Mouse (Mus musculus): ENCODE results near the gene Rnf212.
"Not testable (repeated sequence)": the region's sequence is repeated elsewhere in the genome, so short reads cannot be mapped to it uniquely, and the experiment has no call there.

The Rnf212 gene

DNA sequence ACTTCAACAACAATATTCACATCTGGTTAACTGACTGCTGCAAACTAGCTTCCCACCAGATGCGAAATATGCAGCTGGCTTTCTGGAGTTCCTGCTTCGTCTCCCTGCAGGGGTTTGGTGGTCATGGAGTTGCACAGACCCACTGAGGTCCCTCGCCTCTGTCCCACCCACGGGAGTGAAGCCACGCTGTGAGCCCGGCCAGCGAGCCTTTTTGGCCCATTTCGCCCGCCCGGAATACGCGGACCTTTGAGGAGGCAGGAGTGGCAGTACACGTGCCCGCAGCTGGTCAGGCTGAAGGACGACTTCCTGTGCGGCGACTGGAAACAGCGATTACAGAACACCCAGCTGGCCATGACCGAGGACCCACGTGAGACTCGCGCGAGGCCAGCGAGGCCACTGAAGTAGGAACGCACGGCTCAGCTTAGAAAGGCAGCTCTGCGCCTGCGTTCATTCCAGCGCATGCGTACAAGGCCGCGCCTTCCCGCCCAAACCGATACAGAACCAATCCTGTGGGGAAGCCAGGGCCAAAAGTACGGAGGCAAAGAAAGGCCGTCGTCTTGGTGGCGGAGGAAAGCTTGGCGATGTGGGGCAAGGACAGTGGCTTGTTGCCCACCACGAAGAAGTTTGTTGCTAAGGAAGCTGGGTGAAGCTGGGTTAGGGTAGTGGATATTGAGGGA is at the start of gene Rnf212:
Rnf212 (minus strand) TSS at position 353 of the 677 bp plus-strand sequence.
- peak; percentile 86 for DNase-seq (ENCODE audit: low spot score)

GRCm38 (mm10) chr5:108823276-108823675 is 48.5 kb upstream of the Rnf212 start:
- DNase-seq (ENCODE audit: low spot score): peak; percentile 14

DNA sequence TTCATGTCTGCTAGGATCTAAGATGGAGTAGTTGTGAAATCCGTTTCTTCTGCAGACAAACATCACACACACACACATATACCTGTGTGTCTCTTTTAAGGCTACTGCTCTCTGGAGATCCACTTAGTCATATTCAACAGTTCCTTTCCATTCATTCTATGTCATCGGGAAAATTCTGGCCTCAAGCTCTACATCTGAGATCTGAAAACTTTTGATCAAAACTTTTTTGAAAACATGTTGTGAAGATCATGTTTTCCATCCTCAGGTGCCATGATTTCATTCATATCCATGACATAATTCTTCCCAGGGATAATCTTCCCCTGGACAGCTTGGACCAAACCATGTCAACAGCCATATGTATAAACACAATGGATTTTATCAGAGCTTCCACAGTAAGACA is 34.0 kb upstream of the Rnf212 start, which contains the start of gene Vmn2r8:
Vmn2r8 (minus strand) TSS at position 101 of the 400 bp plus-strand sequence.
- DNase-seq (ENCODE audit: low spot score): not testable (repeated sequence)

DNA sequence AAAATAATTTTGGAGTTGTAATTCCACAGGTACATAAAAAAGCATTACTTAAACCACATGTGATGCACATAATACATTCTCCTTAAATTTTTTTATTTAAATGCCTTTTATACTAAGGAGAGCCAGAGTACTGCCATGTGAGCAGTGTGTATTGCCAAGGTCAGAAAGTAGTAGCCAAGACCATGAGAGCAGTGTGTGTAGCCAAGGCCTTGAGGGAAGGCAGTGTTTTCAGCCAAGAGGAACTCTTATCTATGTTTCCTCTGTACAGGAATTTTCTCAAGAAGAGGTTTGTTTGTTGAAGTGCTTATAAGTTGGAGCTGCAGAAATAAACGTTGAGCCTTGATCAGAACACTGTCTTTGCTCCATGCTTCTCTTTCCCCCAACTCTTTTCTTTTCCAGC is 28.9 kb upstream of the Rnf212 start:
- DNase-seq (ENCODE audit: low spot score): peak; percentile 69

GRCm38 (mm10) chr5:108795263-108795662 is 20.5 kb upstream of the Rnf212 start, which contains the start of gene Tmed11:
Gene Tmed11, minus strand, starts transcription at chr5:108795363.
- not testable (repeated sequence) for DNase-seq (ENCODE audit: low spot score)

- DNase-seq (ENCODE audit: low spot score): not testable (repeated sequence)
Measured at GRCm38 (mm10) chr5:108790385-108790784, 15.6 kb upstream of the Rnf212 start.

GRCm38 (mm10) chr5:108760002-108760401 is 14.8 kb downstream of the Rnf212 start:
- no peak for DNase-seq (ENCODE audit: low spot score)

DNA sequence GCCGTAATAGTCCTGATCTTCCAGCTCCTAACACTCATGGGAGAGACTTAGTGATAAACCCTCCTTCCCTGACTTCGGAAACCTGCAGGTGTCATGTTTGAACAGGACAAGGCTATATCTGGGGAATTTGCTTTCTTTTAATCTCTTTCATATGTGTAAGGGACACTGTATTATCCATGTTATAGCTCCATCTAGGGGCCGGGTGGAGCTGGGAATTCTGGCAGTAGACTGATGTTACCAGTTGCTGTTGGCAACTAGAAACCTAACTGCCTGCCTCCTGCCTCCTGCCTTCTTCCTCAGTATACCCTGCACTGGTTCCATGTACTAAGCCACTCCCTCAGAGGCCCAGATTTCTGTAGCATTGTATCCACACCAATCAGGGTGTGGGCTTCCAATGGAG is 16.4 kb downstream of the Rnf212 start:
- DNase-seq (ENCODE audit: low spot score): no peak

- not testable (repeated sequence) for DNase-seq (ENCODE audit: low spot score)
Measured at GRCm38 (mm10) chr5:108751258-108751657, 23.5 kb downstream of the Rnf212 start.

GRCm38 (mm10) chr5:108750328-108751210 is 24.2 kb downstream of the Rnf212 start:
- no peak for DNase-seq (ENCODE audit: low spot score)

- no peak for DNase-seq (ENCODE audit: low spot score)
Measured at GRCm38 (mm10) chr5:108744629-108745028, 30.2 kb downstream of the Rnf212 start.

GRCm38 (mm10) chr5:108743856-108744255 is 30.9 kb downstream of the Rnf212 start:
- no peak for DNase-seq (ENCODE audit: low spot score)

DNA sequence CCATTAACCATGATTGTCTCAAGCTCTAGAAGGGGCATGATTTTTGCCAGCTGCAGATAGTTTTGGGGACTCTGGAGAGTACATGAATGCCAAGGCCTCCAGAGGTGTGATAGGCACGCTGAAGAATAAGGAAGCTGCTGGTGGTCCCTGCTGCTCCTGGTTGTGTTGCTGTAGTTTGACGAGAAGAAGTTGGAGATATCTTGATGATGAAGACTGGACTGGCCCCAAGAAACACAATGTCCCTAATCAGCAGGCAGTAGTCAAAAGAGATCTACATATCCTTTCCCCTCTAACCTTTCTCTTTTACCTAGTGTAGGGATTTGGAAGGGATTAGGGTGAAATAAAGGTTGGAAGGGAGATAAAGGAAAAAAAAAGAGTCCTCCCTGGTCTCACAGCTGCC is 32.2 kb downstream of the Rnf212 start:
- DNase-seq (ENCODE audit: low spot score): no peak

GRCm38 (mm10) chr5:108741844-108742243 is 32.9 kb downstream of the Rnf212 start:
- no peak for DNase-seq (ENCODE audit: low spot score)

DNA sequence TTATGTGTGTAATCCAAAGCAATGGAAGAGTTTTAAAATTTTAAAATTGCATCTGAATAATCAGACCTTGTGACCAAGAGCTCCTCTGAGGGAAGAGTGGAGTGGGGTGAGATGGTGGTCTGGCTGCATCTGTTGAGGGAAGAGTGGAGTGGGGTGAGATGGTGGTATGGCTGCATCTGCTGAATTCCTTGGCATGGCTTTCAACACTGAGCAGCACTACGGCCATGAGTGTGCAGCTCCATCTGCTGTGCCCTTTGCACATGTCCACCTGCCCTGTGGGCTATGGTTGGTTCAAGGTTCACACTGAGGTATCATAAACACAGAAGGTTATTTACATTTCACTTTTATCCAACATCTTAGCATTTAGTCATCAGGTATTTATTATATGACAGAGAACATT is 47.4 kb downstream of the Rnf212 start:
- DNase-seq (ENCODE audit: low spot score): no peak

GRCm38 (mm10) chr5:108726557-108727248 is 48.1 kb downstream of the Rnf212 start:
- DNase-seq (ENCODE audit: low spot score): no peak

GRCm38 (mm10) chr5:108724006-108724405 is 50.8 kb downstream of the Rnf212 start:
- no peak for DNase-seq (ENCODE audit: low spot score)

DNA sequence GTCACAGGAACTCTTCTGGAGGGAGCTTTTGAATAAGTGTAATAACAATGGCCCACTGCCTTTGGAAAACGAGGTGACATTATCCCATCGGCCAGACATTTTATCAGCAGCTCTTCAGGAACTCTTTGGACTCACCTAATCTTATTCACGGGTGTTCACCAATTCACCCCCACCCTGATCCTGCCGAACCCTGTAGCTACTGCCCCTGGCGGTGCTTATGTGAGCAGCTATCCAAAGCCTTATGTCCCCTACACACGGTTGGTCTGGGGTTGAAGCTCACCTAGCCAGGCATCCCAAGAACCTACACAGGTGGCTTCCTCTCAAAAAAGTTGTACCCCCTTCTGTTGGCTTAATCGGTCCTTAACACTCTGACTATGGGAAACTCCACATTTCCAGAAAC is 55.0 kb downstream of the Rnf212 start:
- no peak for DNase-seq (ENCODE audit: low spot score)

DNA sequence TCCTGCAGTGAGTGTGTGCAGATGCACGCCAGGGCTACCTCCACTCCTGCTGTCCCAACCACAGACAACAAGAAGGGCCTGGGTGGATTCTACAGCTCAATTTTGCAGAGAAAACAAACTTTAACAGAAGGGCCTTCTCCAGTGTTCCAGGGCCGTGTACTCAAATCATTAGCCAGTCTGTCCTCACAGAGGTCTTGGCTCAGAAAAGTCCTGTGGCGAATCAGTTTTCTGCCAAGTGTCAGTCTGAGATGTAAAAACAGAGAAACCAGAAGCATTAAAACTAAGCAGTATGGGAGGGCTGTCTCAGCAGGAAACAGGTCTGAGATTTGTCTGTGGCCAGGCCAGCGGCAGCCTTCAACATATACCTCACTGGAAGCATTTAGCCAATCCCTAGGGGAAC is 56.7 kb downstream of the Rnf212 start:
- no peak for DNase-seq (ENCODE audit: low spot score)

DNA sequence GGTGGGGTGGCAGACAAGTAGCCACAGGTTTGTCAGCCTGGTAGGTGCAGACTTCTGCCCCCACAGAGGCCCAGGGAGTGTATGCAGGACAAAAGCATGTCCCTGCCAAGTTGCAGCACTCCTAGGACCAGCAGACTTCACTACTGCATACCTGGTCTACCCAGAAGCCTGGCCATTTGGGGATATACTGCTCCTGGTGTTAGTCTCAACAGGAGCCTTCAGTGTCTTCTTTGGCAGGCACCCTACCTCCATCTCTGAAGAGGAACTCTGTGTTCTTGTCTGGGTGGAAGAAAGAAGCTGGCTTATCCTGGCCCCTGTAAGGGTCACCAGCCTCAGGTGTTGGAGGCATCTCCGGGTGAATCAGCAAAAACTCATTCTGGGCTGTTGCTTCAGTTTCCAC is 58.8 kb downstream of the Rnf212 start:
- no peak for DNase-seq (ENCODE audit: low spot score)

GRCm38 (mm10) chr5:108714149-108714548 is 60.6 kb downstream of the Rnf212 start:
- no peak for DNase-seq (ENCODE audit: low spot score)

DNA sequence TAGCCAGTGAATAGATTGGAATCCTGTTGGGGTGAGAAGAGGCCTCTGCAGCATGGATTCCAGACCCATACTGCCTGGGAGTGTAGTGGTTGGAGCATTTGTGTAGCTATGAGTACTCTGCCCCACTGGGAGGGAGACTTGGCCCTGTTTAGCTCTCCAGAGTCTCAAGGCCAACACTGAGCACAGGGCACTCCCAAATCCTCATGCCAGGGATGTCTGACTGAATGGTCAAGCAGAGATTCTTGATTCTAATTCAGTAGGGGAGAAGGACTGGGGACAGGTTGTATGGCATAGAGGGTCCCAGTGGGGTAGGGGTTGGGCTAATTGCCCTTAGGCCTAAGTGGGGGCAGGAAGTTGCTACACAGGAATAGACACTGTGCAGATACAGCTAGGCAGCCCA is 61.1 kb downstream of the Rnf212 start:
- no peak for DNase-seq (ENCODE audit: low spot score)
